8 mouse cellular contexts compared by ENCODE assay signal in the genomic region with DNA sequence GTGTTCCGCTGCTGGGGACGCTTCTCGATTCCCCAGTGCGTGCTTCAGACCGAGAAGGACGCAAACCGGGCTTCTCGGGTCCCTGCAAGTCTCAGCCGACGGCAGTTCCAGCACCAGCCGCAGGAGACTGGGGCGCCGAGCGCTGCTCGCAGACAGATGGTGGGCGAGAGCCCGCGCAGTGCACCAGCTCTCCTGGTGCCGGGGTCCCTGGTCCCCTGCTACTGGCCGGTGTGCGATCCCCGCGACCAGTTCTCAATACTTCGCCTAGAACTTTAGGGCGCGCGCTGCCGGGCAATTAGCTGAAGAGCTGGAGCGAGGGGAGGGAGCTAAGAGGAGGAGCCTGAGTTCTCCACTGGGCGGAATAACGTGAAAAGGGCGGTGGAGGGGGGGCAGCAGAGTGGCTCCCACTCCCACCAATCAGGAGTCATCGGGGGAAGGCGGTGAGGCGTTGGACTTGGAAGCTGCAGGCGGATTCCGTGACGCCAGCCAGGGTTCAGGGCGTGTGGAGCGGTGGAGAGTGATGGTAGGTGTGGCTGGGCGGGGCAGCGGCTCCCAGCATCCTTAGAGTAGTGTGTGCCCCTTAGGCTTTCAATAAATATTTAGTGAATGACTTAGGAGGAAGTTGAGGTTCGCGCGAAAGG. TPM values are rescaled to one million over a fixed set of nuclear protein-coding genes. Genes with fewer than 3 reads are reported as not detected.
DNase-seq lines count a peak whose midpoint lies in the region; ATAC-seq lines count a peak whose summit lies in the region.

A gene (minus strand): TSS at position 373 of the 641 bp plus-strand sequence.

- peak; percentile 97 for DNase-seq in embryo, embryonic 10 days (ENCODE audit: low spot score)
- DNase-seq in gastrocnemius, postnatal 10 days = peak; percentile 75
- peak; percentile 92 for DNase-seq in induced T-regulatory cell, adult 2 months (ENCODE audit: low read depth)
- DNase-seq in left cerebral cortex, adult 9 months (ENCODE audit: low spot score in 2 of 2) = peak; percentile 74 to 85
- peak; percentile 82 for DNase-seq in right cerebral cortex, postnatal 14 days
- DNase-seq in urinary bladder, postnatal 36 days (ENCODE audit: low spot score in 2 of 2) = peak; percentile 88 to 92

- peak; percentile 80 for ATAC-seq in activated CD4-positive, CD25-positive, alpha-beta regulatory T cell, adult 4 months
- peak; percentile 91 for ATAC-seq in megakaryocyte progenitor cell, adult 5-6 weeks (replicated peaks; ENCODE audit: poor library complexity)

RNA-seq across cellular contexts. Expression of the gene that starts here (rescaled TPM):
- 10 to 100 TPM; 26.9 to 38.2 TPM for polyA plus RNA-seq in activated CD4-positive, CD25-positive, alpha-beta regulatory T cell, adult 4 months (2017; shearing (Covaris generic))
- total RNA-seq in gastrocnemius, postnatal 10 days (2021) = 1 to 10 TPM; 7.1 to 7.3 TPM
- 6.4 and 6.9 TPM in 2 replicates for total RNA-seq in megakaryocyte progenitor cell, adult 5-6 weeks (2015)
- 10.3 and 11.6 TPM in 2 replicates for total RNA-seq in megakaryocyte progenitor cell, adult 5-6 weeks (2017)

Comparison
In these comparisons a context has a peak if more than half of its experiments do, and no peak if none do; other contexts are left out.
1. Peak in every context shown above with its lines: DNase-seq and ATAC-seq.